Mouse (Mus musculus) stomach, adult 2 months (tissue): ENCODE data around the gene Bscl2. TPM values are rescaled to one million over a fixed set of nuclear protein-coding genes. Genes with fewer than 3 reads are reported as not detected.

Experiments
- polyA plus RNA-seq: library from polyadenylated mRNA; depleted of rRNA; stranded (reverse); fragments of >200 nt; gene quantifications from 2 replicates; pipeline ENCODE4 v1.2.3, GENCODE M21; 2012; rRNA removed

The Bscl2 gene
- polyA plus RNA-seq, 1 experiment = 102 TPM

Other genes starting within 250 kb of the Bscl2 start
- not detected in 2 replicates for gene Slc22a8, start 246.2 kb upstream of the Bscl2 start, polyA plus RNA-seq
- gene Slc22a6, start 219.4 kb upstream of the Bscl2 start, polyA plus RNA-seq = not detected in 2 replicates
- 2.4 and 2.8 TPM in 2 replicates for gene Chrm1, start 173.7 kb upstream of the Bscl2 start, polyA plus RNA-seq
- 59.0 and 70.9 TPM in 2 replicates for gene Slc3a2, start 114.1 kb upstream of the Bscl2 start, polyA plus RNA-seq
- 13.9 and 17.6 TPM in 2 replicates for gene Wdr74, start 101.6 kb upstream of the Bscl2 start, polyA plus RNA-seq
- gene 1700092M07Rik, start 96.7 kb upstream of the Bscl2 start, polyA plus RNA-seq = not detected in 2 replicates
- gene Stx5a, start 96.1 kb upstream of the Bscl2 start, polyA plus RNA-seq = 28.6 and 29.7 TPM in 2 replicates
- 24.7 and 38.5 TPM in 2 replicates for gene Nxf1, start 80.4 kb upstream of the Bscl2 start, polyA plus RNA-seq
- gene Tmem223, start 66.5 kb upstream of the Bscl2 start, polyA plus RNA-seq = 107 and 138 TPM in 2 replicates
- 63.5 and 70.7 TPM in 2 replicates for gene Tmem179b, start 63.0 kb upstream of the Bscl2 start, polyA plus RNA-seq
- gene Taf6l, start 51.0 kb upstream of the Bscl2 start, polyA plus RNA-seq = 5.5 and 9.3 TPM in 2 replicates
- gene Polr2g, start 38.9 kb upstream of the Bscl2 start, polyA plus RNA-seq = 9.7 and 10.4 TPM in 2 replicates
- 0.48 and 0.78 TPM in 2 replicates for gene Zbtb3, start 34.9 kb upstream of the Bscl2 start, polyA plus RNA-seq
- gene Ttc9c, start 18.1 kb upstream of the Bscl2 start, polyA plus RNA-seq = 1.4 and 2.1 TPM in 2 replicates
- 4.1 and 4.8 TPM in 2 replicates for gene Hnrnpul2, start 17.5 kb upstream of the Bscl2 start, polyA plus RNA-seq
- gene AC129217.1, start 7.7 kb upstream of the Bscl2 start, polyA plus RNA-seq = 0.61 TPM in 1 of 2 replicates, not detected in the other
- gene Gng3, start 1.7 kb downstream of the Bscl2 start, polyA plus RNA-seq = 0.41 and 0.42 TPM in 2 replicates
- 1.0 and 1.1 TPM in 2 replicates for gene Lrrn4cl, start 13.3 kb downstream of the Bscl2 start, polyA plus RNA-seq
- 92.0 and 115 TPM in 2 replicates for gene Ubxn1, start 34.0 kb downstream of the Bscl2 start, polyA plus RNA-seq
- 7.5 and 9.7 TPM in 2 replicates for gene Uqcc3, start 43.5 kb downstream of the Bscl2 start, polyA plus RNA-seq
- 0.36 and 0.58 TPM in 2 replicates for gene Lbhd1, start 46.3 kb downstream of the Bscl2 start, polyA plus RNA-seq
- gene Gm49403, start 46.5 kb downstream of the Bscl2 start, polyA plus RNA-seq = not detected in 2 replicates
- gene 1810009A15Rik, start 51.4 kb downstream of the Bscl2 start, polyA plus RNA-seq = 2.3 and 2.6 TPM in 2 replicates
- 0.21 TPM in 1 of 2 replicates, not detected in the other for gene Gm49416, start 51.5 kb downstream of the Bscl2 start, polyA plus RNA-seq
- gene Ints5, start 55.5 kb downstream of the Bscl2 start, polyA plus RNA-seq = 12.8 and 15.7 TPM in 2 replicates
- 23.0 and 34.6 TPM in 2 replicates for gene Ganab, start 60.6 kb downstream of the Bscl2 start, polyA plus RNA-seq
- gene B3gat3, start 82.9 kb downstream of the Bscl2 start, polyA plus RNA-seq = 51.9 and 68.6 TPM in 2 replicates
- gene Rom1, start 91.9 kb downstream of the Bscl2 start, polyA plus RNA-seq = 10.0 and 15.1 TPM in 2 replicates
- 27.6 and 30.6 TPM in 2 replicates for gene Eml3, start 92.1 kb downstream of the Bscl2 start, polyA plus RNA-seq
- gene Mta2, start 104.4 kb downstream of the Bscl2 start, polyA plus RNA-seq = 7.1 and 8.7 TPM in 2 replicates
- 6.5 and 9.3 TPM in 2 replicates for gene Tut1, start 116.4 kb downstream of the Bscl2 start, polyA plus RNA-seq
- 33.9 and 55.8 TPM in 2 replicates for gene Eef1g, start 129.6 kb downstream of the Bscl2 start, polyA plus RNA-seq
- gene Ahnak, start 151.8 kb downstream of the Bscl2 start, polyA plus RNA-seq = 6.4 and 12.5 TPM in 2 replicates